ENCODE assay signal across 18 mouse cellular contexts in genomic region chr6:70760951-70761350, GRCm38 (mm10). TPM values are rescaled to one million over a fixed set of nuclear protein-coding genes. Genes with fewer than 3 reads are reported as not detected.
DNase-seq lines count a peak whose midpoint lies in the region; ATAC-seq and TF ChIP-seq lines count a peak whose summit lies in the region.
"Had no signal": no experiment of that assay in that cellular context is flagged by ENCODE, and none has a peak within 500 bp of the region (broad histone marks: within the 10 kb centered on the region; RNA-seq: fewer than 3 reads in every experiment).

No protein-coding gene starts in this region.

- peak; percentile 95 for ATAC-seq in cerebellum, adult (ENCODE audit: insufficient number of reproducible peaks, low FRiP score, low TSS enrichment)
- ATAC-seq: intestine, postnatal 0 days; midbrain, embryonic 15.5 days had no signal

- no peak for TF ChIP-seq POLR2A in brain, embryonic 14.5 days (IDR thresholded peaks at IDR 0.05; ENCODE audit: borderline replicate concordance, extremely low read depth, insufficient read depth, insufficient read length, poor library complexity, severe bottlenecking)

- DNase-seq in cerebellum, postnatal 4 days (ENCODE audit: low spot score in 2 of 2) = no peak
- DNase-seq in brain, embryonic 14.5 days (ENCODE audit: low read depth) = peak; percentile 33
- DNase-seq in cerebellum, adult 8-10 months = peak; percentile 50
- DNase-seq in cerebellum, postnatal 25 days = peak; percentile 75 to 78
- no peak for DNase-seq in layer of hippocampus, postnatal 36 days
- DNase-seq in adrenal gland, adult 2 months = no peak
- DNase-seq in testis, postnatal 14 days (ENCODE audit: low spot score) = no peak
- DNase-seq: adrenal gland, postnatal 25 days; gastrocnemius, postnatal 36 days; heart, adult 18-20 months; heart, postnatal 4 days; kidney, adult 9 months; kidney, postnatal 10 days; retina, postnatal 1 day; right cerebral cortex, postnatal 14 days had no signal

- no peak for TF ChIP-seq CTCF in brain, embryonic 14.5 days (IDR thresholded peaks at IDR 0.05; ENCODE audit: borderline replicate concordance, extremely low read depth, insufficient read depth, insufficient read length)

RNA-seq across cellular contexts. Expression of gene Rpia, which starts 31.1 kb away (rescaled TPM):
- polyA plus RNA-seq in brain, embryonic 14.5 days (2012; rRNA removed) = 21.6 and 25.6 TPM in 2 replicates
- 10 to 100 TPM; 11.7 to 13.0 TPM for total RNA-seq in layer of hippocampus, postnatal 36 days (2021)
- total RNA-seq in adrenal gland, adult 2 months (2021) = 10 to 100 TPM; 15.6 to 16.8 TPM
- polyA plus RNA-seq in adrenal gland, adult 2 months (2012; rRNA removed) = 6.2 and 6.9 TPM in 2 replicates

Comparison
In these comparisons a context has a peak if more than half of its experiments do, and no peak if none do; other contexts are left out.
1. DNase-seq: peak in brain, embryonic 14.5 days (single experiment), cerebellum, adult 8-10 months (single experiment) and cerebellum, postnatal 25 days (2 of 2); none in cerebellum, postnatal 4 days (0 of 2), layer of hippocampus, postnatal 36 days (0 of 2), adrenal gland, adult 2 months (single experiment) and testis, postnatal 14 days (single experiment).